Mouse (Mus musculus) heart, embryonic 14.5 days (tissue): ENCODE measurements at regions not wholly inside any gene's neighbourhood (a gene's known extent, or its start where the extent isn't known, plus 50 kb on each side); places are given as distances from the start of the nearest gene placed in this dataset.

ENCODE experiments used
- ATAC-seq: fragments of 200-750 bp; cut with Nextera tagmentation; 2 replicates; pipeline ENCODE4 v1.8.0; 2017; ENCODE audit warnings: low read depth, moderate TSS enrichment; ENCODE audit not compliant: insufficient number of reproducible peaks, insufficient read depth, low FRiP score
- H3K27ac ChIP-seq, 2 experiments: fragments of 200-500 bp in 1 of 2; fragments of 300-500 bp in 1 of 2; sonication (generic) in 1 of 2; replicated peaks in 1 of 2; 2 replicates each; pipeline ENCODE4 v1.5.1; 2012 to 2014; ENCODE audit warnings: low read depth in 2 of 2, low read length in 2 of 2, control low read depth in 1 of 2, mild to moderate bottlenecking in 1 of 2, mixed read lengths in 1 of 2; ENCODE audit not compliant: control insufficient read depth in 1 of 2, insufficient read depth in 1 of 2
- H3K27me3 ChIP-seq: fragments of 300-500 bp; sonication (generic); 2 replicates; pipeline ENCODE4 v1.6.1; 2014; ENCODE audit warnings: mild to moderate bottlenecking, low read length, control low read depth; ENCODE audit not compliant: control insufficient read depth, insufficient read depth
- H3K36me3 ChIP-seq: fragments of 300-500 bp; sonication (generic); 2 replicates; pipeline ENCODE4 v1.6.1; 2014; ENCODE audit warnings: mild to moderate bottlenecking, control low read depth, low read length, mixed read lengths; ENCODE audit not compliant: control insufficient read depth, insufficient read depth
- H3K4me1 ChIP-seq, 2 experiments: fragments of 200-500 bp in 1 of 2; fragments of 300-500 bp in 1 of 2; sonication (generic) in 1 of 2; 2 replicates each; pipeline ENCODE4 v1.6.1; 2012 to 2014; ENCODE audit warnings: low read length in 2 of 2, control low read depth in 1 of 2, mixed read lengths in 1 of 2; ENCODE audit not compliant: control insufficient read depth in 2 of 2, insufficient read depth in 2 of 2
- H3K4me2 ChIP-seq: fragments of 300-500 bp; sonication (generic); 2 replicates; pipeline ENCODE4 v1.6.1; 2014; ENCODE audit warnings: mild to moderate bottlenecking, low read length
- H3K4me3 ChIP-seq, 2 experiments: fragments of 200-500 bp in 1 of 2; fragments of 300-500 bp in 1 of 2; sonication (generic) in 1 of 2; 2 replicates each; pipeline ENCODE4 v1.5.1; 2012 to 2014; ENCODE audit warnings: low read length in 2 of 2, mild to moderate bottlenecking in 2 of 2, control low read depth in 1 of 2, low read depth in 1 of 2, moderate library complexity in 1 of 2; ENCODE audit not compliant: control insufficient read depth in 1 of 2, insufficient read depth in 1 of 2
- H3K9ac ChIP-seq: fragments of 300-500 bp; sonication (generic); 2 replicates; pipeline ENCODE4 v1.6.1; 2014; ENCODE audit warnings: mild to moderate bottlenecking, low read length
- H3K9me3 ChIP-seq: fragments of 300-500 bp; sonication (generic); 2 replicates; pipeline ENCODE4 v1.6.1; 2016; ENCODE audit warnings: low read length, control low read depth; ENCODE audit not compliant: control insufficient read depth
- WGBS: fragments of 180-500 bp; shearing (Covaris S2); extraction: QIAGEN DNeasy Blood & Tissue Kit; methylation state at CpG from one replicate; pipeline ENCODE4 v1.1.7; 2014; 5-methylcytosine and 5-hydroxymethylcytosine counted together

- 81% methylated on average over 2 of the region's 2 CpGs for WGBS
- ATAC-seq = no peak
- H3K36me3 ChIP-seq = no peaks in the 10 kb centered on the region
- H3K4me1 ChIP-seq = no peaks in the 10 kb centered on the region
- no peaks in the 10 kb centered on the region for H3K9me3 ChIP-seq
- H3K27ac ChIP-seq = no peak overlapping the region
- H3K4me3 ChIP-seq = no peak overlapping the region
- H3K9ac ChIP-seq = no peak overlapping the region
- no peaks in the 10 kb centered on the region for H3K27me3 ChIP-seq
- H3K4me2 ChIP-seq = no peak overlapping the region
Measured at GRCm38 (mm10) chr12:39036466-39037037, 257.4 kb downstream of the Etv1 start.

DNA sequence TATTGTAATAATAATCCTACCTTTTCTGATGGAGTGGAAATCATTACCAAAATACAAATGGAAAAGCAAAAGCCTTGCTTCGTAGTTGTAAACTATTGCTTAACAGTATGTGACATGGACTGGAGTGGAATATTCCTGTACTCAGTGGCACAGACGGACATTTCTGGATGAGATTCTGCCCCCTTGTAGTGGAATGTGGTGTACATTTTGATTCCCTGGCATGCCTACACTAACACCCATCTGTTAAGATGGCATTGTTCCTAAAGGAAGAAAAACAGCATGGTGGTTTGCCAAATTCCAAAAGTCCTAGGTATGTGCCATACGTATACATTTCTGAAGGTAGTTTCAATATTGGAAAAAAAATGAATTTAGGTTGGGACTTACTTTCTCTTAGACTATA lies 258.9 kb downstream of the Etv1 start:
- H3K27me3 ChIP-seq = no peaks in the 10 kb centered on the region
- no peaks in the 10 kb centered on the region for H3K4me1 ChIP-seq
- H3K27ac ChIP-seq = no peak overlapping the region
- whole genome bisulfite sequencing = 83% methylated on average over 3 of the region's 3 CpGs
- no peaks in the 10 kb centered on the region for H3K36me3 ChIP-seq
- no peak for ATAC-seq
- H3K9me3 ChIP-seq = no peaks in the 10 kb centered on the region
- no peak overlapping the region for H3K4me3 ChIP-seq
- no peak overlapping the region for H3K9ac ChIP-seq
- no peak overlapping the region for H3K4me2 ChIP-seq

- 43% methylated on average over 2 of the region's 2 CpGs for WGBS
- Histone ChIP-seq H3K36me3 (no peaks in the 10 kb centered on the region), H3K4me2 (no peak overlapping the region), H3K4me1 (no peaks in the 10 kb centered on the region), H3K27me3 (no peaks in the 10 kb centered on the region), H3K9ac (no peak overlapping the region), H3K27ac (no peak overlapping the region), H3K9me3 (no peaks in the 10 kb centered on the region), H3K4me3 (no peak overlapping the region)
- no peak for ATAC-seq
Measured at GRCm38 (mm10) chr12:39038656-39039055, 259.5 kb downstream of the Etv1 start.

- no peak overlapping the region for H3K27ac ChIP-seq
Measured at GRCm38 (mm10) chr12:39047126-39047525, 267.9 kb downstream of the Etv1 start.

GRCm38 (mm10) chr12:39048441-39048840 lies 269.3 kb downstream of the Etv1 start:
- H3K4me3 ChIP-seq = no peak overlapping the region
- no peaks in the 10 kb centered on the region for H3K36me3 ChIP-seq
- H3K27ac ChIP-seq = no peak overlapping the region
- H3K27me3 ChIP-seq = no peaks in the 10 kb centered on the region
- no peak overlapping the region for H3K9ac ChIP-seq
- ATAC-seq = no peak
- 68% methylated on average over 6 of the region's 6 CpGs for WGBS
- H3K4me2 ChIP-seq = no peak overlapping the region
- no peaks in the 10 kb centered on the region for H3K9me3 ChIP-seq
- H3K4me1 ChIP-seq = no peaks in the 10 kb centered on the region

More at GRCm38 (mm10) chr12:39047126-39047525, 267.9 kb downstream of the Etv1 start:
- Histone ChIP-seq H3K4me3 (no peak overlapping the region), H3K9me3 (no peaks in the 10 kb centered on the region), H3K4me2 (no peak overlapping the region), H3K9ac (no peak overlapping the region), H3K36me3 (no peaks in the 10 kb centered on the region), H3K4me1 (no peaks in the 10 kb centered on the region), H3K27me3 (no peaks in the 10 kb centered on the region)
- no peak for ATAC-seq

DNA sequence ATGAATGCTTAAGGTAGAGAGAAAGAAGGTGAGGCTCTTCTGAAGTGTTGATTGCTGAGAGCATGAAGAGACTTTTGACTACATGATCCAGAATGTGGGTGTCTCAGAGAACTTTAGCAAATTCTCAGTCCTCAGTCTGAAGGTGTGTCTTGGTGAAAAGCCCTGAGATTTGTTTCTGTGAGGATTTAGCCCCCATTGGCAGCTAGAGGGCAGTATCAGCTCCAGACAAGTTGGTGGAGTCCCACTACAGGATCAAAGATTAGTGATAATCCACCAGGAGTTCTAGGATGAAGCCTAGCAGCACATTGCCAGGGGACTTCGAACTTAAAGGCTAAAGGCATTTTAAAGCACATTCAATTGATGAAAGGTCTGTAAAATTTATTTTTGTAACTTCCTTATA lies 269.8 kb downstream of the Etv1 start:
- Histone ChIP-seq H3K4me2 (no peak overlapping the region), H3K27ac (no peak overlapping the region), H3K4me1 (no peaks in the 10 kb centered on the region), H3K36me3 (no peaks in the 10 kb centered on the region), H3K9ac (no peak overlapping the region), H3K9me3 (no peaks in the 10 kb centered on the region), H3K4me3 (no peak overlapping the region), H3K27me3 (no peaks in the 10 kb centered on the region)
- no peak for ATAC-seq
- WGBS = 66% methylated on average over 1 of the region's 1 CpGs

DNA sequence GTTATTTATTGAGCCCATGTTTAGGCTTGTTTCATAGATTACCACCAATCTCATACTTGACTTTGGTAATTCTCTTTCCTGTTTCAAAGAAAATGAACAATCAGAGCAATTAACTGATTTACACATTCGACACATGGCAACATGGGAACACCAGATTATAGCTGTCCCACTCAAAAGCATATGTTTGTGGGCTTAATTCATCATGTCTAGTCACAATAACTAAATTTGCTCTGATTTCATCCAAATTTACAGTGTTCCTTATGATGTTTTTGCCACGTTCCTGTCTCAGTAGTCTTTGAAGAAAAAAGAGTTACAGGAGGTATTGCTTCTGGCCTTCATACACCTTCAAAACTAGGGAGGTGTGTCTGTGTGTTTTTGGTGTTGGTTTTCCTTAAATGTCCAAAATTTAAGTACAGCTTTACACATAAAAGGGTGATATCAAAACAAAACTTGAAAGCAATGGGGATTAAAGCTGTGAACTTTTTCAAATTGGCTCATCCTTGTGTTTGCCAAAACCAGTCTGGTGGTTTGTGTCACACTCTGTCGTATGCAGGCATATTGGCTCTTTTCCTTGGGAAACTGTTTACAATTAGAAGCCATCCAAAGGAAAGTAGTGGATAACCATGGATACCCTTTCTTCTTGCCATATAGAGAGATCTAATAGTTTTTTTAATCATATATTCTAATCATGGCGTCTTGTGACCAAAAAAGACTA lies 291.3 kb downstream of the Etv1 start:
- Histone ChIP-seq H3K4me1 (no peaks in the 10 kb centered on the region), H3K9ac (no peak overlapping the region), H3K36me3 (no peaks in the 10 kb centered on the region), H3K27ac (no peak overlapping the region), H3K4me2 (no peak overlapping the region), H3K4me3 (no peak overlapping the region), H3K9me3 (no peaks in the 10 kb centered on the region), H3K27me3 (no peaks in the 10 kb centered on the region)
- no peak for ATAC-seq
- WGBS = 74% methylated on average over 4 of the region's 4 CpGs
